Mouse (Mus musculus) hindbrain, embryonic 12.5 days (tissue): Measurements from ENCODE around the gene Zfp423. TPM values are rescaled to one million over a fixed set of nuclear protein-coding genes. Genes with fewer than 3 reads are reported as not detected.

Experiments used
- ATAC-seq: fragments of 200-750 bp; cut with Nextera tagmentation; 2 replicates; pipeline ENCODE4 v1.8.0; 2017; ENCODE audit warnings: moderate TSS enrichment; ENCODE audit not compliant: low FRiP score
- H3K27ac ChIP-seq: fragments of 300-500 bp; sonication (generic); 2 replicates; pipeline ENCODE4 v1.5.1; 2016; ENCODE audit warnings: mild to moderate bottlenecking
- H3K27me3 ChIP-seq: fragments of 300-500 bp; sonication (generic); 2 replicates; pipeline ENCODE4 v1.6.1; 2016; ENCODE audit warnings: mild to moderate bottlenecking
- H3K36me3 ChIP-seq: fragments of 300-500 bp; sonication (generic); 2 replicates; pipeline ENCODE4 v1.6.1; 2016; ENCODE audit warnings: mild to moderate bottlenecking
- H3K4me1 ChIP-seq: fragments of 300-500 bp; sonication (generic); 2 replicates; pipeline ENCODE4 v1.6.1; 2016
- H3K4me2 ChIP-seq: fragments of 300-500 bp; sonication (generic); replicated peaks from 2 replicates; pipeline ENCODE4 v1.6.1; 2016; ENCODE audit warnings: mild to moderate bottlenecking
- H3K4me3 ChIP-seq: fragments of 300-500 bp; sonication (generic); 2 replicates; pipeline ENCODE4 v1.5.1; 2016; ENCODE audit warnings: mild to moderate bottlenecking
- H3K9ac ChIP-seq: fragments of 300-500 bp; sonication (generic); 2 replicates; pipeline ENCODE4 v1.6.1; 2016; ENCODE audit warnings: mild to moderate bottlenecking, moderate library complexity
- H3K9me3 ChIP-seq: fragments of 300-500 bp; sonication (generic); replicated peaks from 2 replicates; pipeline ENCODE4 v1.6.1; 2016; ENCODE audit warnings: mild to moderate bottlenecking
- WGBS: fragments of 180-500 bp; shearing (Covaris S2); methylation state at CpG from one replicate; pipeline ENCODE4 v1.1.7; 2016; 5-methylcytosine and 5-hydroxymethylcytosine counted together
- polyA plus RNA-seq: library from polyadenylated mRNA; unstranded; fragments of >200 nt; fragmentation: Nextera tagmentation; extraction: Ambion mirVana; gene quantifications from 2 replicates; pipeline ENCODE4 v1.2.1, GENCODE M21; 2016

The Zfp423 gene
- polyA plus RNA-seq, 1 experiment from 2014 or later: 58.1 TPM

DNA sequence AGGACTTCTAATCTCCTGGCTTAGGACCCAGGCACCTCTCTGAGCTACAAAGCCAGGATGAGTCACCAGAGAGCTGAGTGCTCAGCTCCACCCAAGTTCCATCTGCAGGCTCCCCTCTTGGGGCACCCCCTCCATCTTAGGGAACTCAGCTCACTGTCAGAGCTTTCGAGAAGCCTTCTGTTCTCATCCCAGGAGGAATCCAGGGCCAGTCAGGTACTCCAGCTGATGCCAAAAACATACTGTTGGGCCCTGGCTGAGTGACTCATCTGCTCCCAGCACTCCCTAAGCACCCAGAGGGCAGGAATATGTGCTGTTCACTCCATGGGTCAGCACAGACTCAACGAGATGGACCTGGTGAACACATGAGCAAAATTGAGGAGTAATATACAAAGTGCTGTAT lies 184.4 kb downstream of the Zfp423 start:
- Histone ChIP-seq H3K27me3 (no peaks in the 10 kb centered on the region), H3K4me3 (no peak overlapping the region), H3K4me1 (peaks cover 26% of the 10 kb centered on the region), H3K9me3 (no peaks in the 10 kb centered on the region), H3K9ac (no peak overlapping the region), H3K36me3 (peaks cover 24% of the 10 kb centered on the region), H3K27ac (no peak overlapping the region), H3K4me2 (no peak overlapping the region)
- ATAC-seq: no peak
- 61% methylated on average over 2 of the region's 2 CpGs for WGBS

DNA sequence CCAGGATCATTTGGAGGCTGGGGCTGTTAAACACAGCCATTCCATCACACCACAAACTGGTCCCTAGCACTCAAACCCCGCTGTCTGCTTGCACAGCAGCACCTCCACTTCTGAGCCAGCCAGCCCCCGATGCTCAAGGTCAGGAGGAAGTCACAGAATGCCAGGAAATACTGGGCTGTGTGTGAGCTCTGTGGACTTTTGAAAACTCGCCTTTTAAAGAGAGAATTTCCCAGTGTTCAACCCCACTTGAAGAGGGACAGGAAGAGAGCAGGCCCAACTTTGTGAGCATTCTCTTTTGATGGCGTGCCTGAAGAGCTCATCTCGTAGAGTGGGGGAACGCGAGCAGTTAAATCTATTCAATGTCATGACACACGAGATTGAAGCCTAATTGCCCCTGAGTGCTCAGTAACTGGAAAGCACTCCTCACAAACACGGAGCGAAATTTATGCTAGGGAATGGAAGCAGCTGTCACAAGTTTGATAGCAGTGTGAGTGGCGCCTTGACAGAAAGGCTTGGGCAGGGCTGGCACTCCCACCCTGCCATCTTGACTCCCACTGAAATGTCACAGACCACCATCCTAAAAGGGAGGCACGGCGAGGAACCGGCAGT lies 186.4 kb downstream of the Zfp423 start:
- ATAC-seq: no peak
- Histone ChIP-seq H3K27ac (no peak overlapping the region), H3K9me3 (no peaks in the 10 kb centered on the region), H3K9ac (no peak overlapping the region), H3K4me2 (no peak overlapping the region), H3K36me3 (peaks cover 17% of the 10 kb centered on the region), H3K4me1 (peaks cover 25% of the 10 kb centered on the region), H3K27me3 (no peaks in the 10 kb centered on the region), H3K4me3 (no peak overlapping the region)
- 73% methylated on average over 14 of the region's 14 CpGs for WGBS

DNA sequence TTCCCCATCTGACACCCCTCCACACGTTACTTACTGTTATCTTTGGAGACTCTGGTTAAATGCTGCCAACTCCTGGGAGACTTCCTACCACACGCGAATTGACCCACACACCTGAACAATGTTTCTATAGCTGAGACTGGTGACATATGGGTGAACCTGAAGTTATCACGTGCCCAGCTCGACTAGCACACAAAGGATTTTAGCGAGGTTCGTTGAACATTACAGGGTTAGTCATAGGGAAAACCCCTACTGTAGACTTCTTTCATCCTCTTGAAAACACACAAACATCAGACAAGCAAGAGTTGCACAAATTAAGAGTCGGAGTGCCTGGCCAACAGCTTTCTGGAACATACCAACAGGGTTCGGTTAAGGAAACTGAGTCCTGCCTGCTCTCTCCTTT lies 191.5 kb downstream of the Zfp423 start:
- Histone ChIP-seq H3K4me2 (no peak overlapping the region), H3K9me3 (no peaks in the 10 kb centered on the region), H3K27ac (no peak overlapping the region), H3K4me1 (0 out of 2 replicates have a peak, but pooled peaks cover 12% of the 10 kb centered on the region), H3K36me3 (peaks cover 6% of the 10 kb centered on the region; the same call in 1 of the 2 replicates), H3K9ac (no peak overlapping the region), H3K4me3 (no peak overlapping the region), H3K27me3 (no peaks in the 10 kb centered on the region)
- 83% methylated on average over 9 of the region's 9 CpGs for WGBS
- no peak for ATAC-seq

DNA sequence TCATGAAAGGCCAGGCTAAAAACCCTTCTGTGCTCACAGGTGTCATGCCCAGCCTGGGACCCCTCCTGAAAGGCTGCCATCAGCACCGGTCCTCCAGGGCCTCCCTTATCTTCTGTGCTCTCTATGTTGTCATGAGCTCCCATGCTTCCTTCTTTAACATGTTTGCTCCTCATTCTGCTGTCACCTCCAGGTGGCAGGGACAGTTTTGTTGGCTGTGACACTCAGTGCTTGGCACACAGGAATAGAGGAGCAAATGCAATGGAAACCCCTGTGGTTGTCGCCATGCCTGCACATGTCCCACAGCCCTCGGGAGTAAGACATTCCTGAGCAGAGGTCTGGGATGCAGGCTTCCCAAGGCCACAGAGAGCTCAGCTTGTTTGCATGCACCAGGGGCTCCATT lies 194.1 kb downstream of the Zfp423 start:
- WGBS: 74% methylated on average over 3 of the region's 3 CpGs
- no peaks in the 10 kb centered on the region for H3K27me3 ChIP-seq
- no peak for ATAC-seq

DNA sequence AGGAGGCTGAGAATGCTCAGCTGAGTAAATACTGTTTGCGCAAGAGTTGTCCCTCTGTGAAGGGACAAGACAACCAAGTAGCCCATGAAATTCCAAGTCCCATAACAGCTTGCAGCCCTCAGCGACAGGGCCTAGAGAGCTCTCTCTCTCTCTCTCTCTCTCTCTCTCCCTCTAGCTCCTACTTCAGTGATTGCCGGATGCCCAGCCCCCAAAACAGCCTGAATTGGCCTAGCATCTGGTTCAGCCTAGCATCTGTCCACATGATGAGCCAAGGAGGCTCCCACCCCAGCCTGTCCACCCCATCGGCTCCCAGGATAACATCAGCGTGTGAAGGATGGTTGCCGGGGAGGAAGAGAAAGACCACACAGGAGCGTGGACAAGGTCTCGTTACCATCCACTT lies 200.6 kb downstream of the Zfp423 start:
- Histone ChIP-seq H3K4me2 (no peak overlapping the region), H3K9ac (no peak overlapping the region), H3K9me3 (no peaks in the 10 kb centered on the region), H3K4me1 (peaks cover 11% of the 10 kb centered on the region), H3K27me3 (no peaks in the 10 kb centered on the region), H3K27ac (peak overlapping the region; percentile 30; the same call in 1 of the 2 replicates), H3K4me3 (no peak overlapping the region), H3K36me3 (no peaks in the 10 kb centered on the region)
- no peak for ATAC-seq
- 49% methylated on average over 8 of the region's 8 CpGs for WGBS

More for the DNA sequence above, 194.1 kb downstream of the Zfp423 start:
- H3K9ac ChIP-seq: no peak overlapping the region
- no peak overlapping the region for H3K4me2 ChIP-seq
- no peak overlapping the region for H3K4me3 ChIP-seq
- 0 out of 2 replicates have a peak, but pooled peaks cover 12% of the 10 kb centered on the region for H3K4me1 ChIP-seq
- H3K36me3 ChIP-seq: no peaks in the 10 kb centered on the region
- H3K27ac ChIP-seq: no peak overlapping the region
- no peaks in the 10 kb centered on the region for H3K9me3 ChIP-seq

DNA sequence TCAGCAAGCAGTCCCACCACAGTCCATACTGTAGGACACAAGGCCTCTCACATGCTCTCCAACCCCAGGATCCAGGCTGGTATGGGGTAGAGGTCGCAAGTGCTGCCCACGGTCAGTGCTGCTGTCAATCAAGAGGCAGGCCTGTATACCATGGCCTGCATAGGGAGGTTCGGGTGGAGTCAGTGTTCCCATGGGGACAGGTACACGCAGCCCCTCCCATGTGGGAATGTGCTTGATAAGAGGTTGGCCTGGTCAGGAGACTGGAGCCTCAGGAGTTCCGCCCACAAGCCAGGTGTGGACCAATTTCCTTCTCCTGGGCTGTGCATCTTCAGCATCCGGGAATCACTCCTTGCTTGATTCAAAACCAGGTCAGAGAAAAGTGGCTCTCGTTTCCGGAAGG lies 204.5 kb downstream of the Zfp423 start:
- no peak overlapping the region for H3K9ac ChIP-seq
- H3K4me2 ChIP-seq: no peak overlapping the region
- ATAC-seq: no peak
- H3K27me3 ChIP-seq: no peaks in the 10 kb centered on the region
- H3K4me3 ChIP-seq: no peak overlapping the region
- no peaks in the 10 kb centered on the region for H3K36me3 ChIP-seq
- WGBS: 85% methylated on average over 8 of the region's 8 CpGs
- H3K9me3 ChIP-seq: no peaks in the 10 kb centered on the region
- no peak overlapping the region for H3K27ac ChIP-seq
- H3K4me1 ChIP-seq: peaks cover 38% of the 10 kb centered on the region

DNA sequence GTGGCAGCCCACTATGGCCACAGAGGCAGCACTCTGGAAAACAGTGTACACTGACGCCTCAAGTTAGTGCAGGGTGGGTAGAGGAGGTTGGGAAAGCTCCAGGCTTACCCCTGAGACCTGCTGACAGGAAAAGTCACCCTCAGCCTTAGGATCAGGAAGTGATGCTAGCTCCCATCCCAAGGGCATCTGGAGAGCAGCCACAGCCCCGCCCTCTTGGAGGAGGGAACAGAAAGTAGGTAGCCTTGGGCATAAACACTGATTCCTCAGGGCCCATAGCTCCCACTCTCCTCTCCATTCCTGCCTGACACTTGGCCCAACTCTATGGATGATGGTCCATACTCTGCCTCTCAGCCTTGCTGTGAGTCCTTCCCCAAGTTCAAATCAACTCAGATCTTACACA lies 205.8 kb downstream of the Zfp423 start:
- peak overlapping the region; percentile 76 for H3K27ac ChIP-seq
- no peaks in the 10 kb centered on the region for H3K27me3 ChIP-seq
- no peak overlapping the region for H3K4me3 ChIP-seq
- H3K9me3 ChIP-seq: no peaks in the 10 kb centered on the region
- ATAC-seq: no peak
- H3K36me3 ChIP-seq: no peaks in the 10 kb centered on the region
- H3K4me2 ChIP-seq: no peak overlapping the region
- WGBS: 76% methylated on average over 2 of the region's 2 CpGs
- H3K4me1 ChIP-seq: peaks cover 37% of the 10 kb centered on the region
- H3K9ac ChIP-seq: no peak overlapping the region

DNA sequence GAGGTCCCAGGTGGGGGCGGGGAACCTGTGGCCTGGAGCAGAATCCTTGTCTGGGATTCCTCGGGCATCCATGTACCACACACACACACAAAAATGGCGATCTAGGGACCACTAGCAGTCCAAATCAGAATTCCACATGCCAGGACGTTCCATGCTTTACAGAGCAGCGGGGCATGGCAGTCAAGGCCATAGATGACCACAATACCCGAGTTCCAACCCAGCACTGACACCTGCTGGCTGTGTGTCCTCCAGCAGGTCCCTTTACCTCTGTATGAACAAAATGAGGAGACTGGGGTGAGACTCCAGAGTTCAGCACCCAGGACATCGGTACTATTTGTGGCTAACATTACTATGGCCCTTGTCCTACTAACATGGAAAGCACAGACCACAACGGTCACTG lies 206.2 kb downstream of the Zfp423 start:
- peak overlapping the region; percentile 76 for H3K27ac ChIP-seq
- H3K9me3 ChIP-seq: no peaks in the 10 kb centered on the region
- 0 out of 2 replicates have a peak, but pooled peaks have one; percentile 39 for ATAC-seq
- no peaks in the 10 kb centered on the region for H3K36me3 ChIP-seq
- no peaks in the 10 kb centered on the region for H3K27me3 ChIP-seq
- WGBS: 64% methylated on average over 8 of the region's 8 CpGs
- H3K4me3 ChIP-seq: no peak overlapping the region
- no peak overlapping the region for H3K4me2 ChIP-seq
- no peak overlapping the region for H3K9ac ChIP-seq
- peaks cover 35% of the 10 kb centered on the region for H3K4me1 ChIP-seq

DNA sequence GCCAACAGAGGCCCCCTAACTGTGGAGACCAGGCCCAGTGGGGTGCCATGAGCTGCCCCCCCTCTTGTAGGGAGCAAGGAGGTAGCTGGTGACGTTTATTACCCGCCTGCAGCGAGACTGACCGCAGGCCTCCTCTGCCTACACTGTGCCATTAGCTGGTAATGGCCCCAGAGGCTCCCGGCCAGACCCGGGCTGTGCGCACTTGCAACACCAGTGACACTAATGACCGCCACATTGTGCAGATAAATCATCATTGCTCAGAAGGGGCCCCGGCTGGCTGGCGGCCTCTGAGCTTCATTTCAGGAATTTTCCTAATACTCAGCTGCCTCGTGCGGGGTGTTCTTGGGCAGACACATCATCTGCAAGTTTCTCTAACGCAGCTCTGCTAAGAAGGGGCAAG lies 206.7 kb downstream of the Zfp423 start:
- H3K27ac ChIP-seq: peak overlapping the region; percentile 76

DNA sequence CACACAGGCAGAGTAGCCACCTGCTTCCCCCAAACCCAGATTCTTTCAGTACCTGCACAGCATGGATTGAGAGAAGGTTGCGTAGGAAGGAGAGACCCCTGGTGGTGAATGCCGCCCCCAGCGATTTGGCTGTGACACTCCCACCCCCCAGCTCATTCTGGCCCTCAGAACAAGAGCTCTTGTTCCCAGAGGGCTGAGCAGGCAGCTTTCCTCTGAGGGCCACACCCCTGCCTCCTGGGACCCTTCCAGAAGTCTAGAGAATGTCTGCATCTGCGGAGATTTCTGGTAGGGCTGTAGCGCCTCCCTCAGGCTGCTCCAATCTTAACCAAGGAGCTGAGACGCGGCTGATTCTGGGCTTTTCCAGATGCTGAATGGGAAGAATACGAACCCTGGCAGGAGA lies 211.8 kb downstream of the Zfp423 start:
- Histone ChIP-seq H3K4me2 (no peak overlapping the region), H3K9me3 (no peaks in the 10 kb centered on the region), H3K27ac (peak overlapping the region; percentile 75), H3K4me3 (no peak overlapping the region), H3K36me3 (no peaks in the 10 kb centered on the region), H3K27me3 (no peaks in the 10 kb centered on the region), H3K9ac (0 out of 2 replicates have a peak overlapping the region, but pooled peaks have one; percentile 13), H3K4me1 (peaks cover 79% of the 10 kb centered on the region)
- ATAC-seq: no peak
- whole genome bisulfite sequencing: 15% methylated on average over 8 of the region's 8 CpGs

More for the DNA sequence above, 206.7 kb downstream of the Zfp423 start:
- Histone ChIP-seq H3K9ac (no peak overlapping the region), H3K4me2 (no peak overlapping the region), H3K27me3 (no peaks in the 10 kb centered on the region), H3K4me1 (peaks cover 40% of the 10 kb centered on the region), H3K9me3 (no peaks in the 10 kb centered on the region), H3K4me3 (no peak overlapping the region), H3K36me3 (no peaks in the 10 kb centered on the region)
- WGBS: 60% methylated on average over 13 of the region's 13 CpGs
- ATAC-seq: peak; percentile 65

DNA sequence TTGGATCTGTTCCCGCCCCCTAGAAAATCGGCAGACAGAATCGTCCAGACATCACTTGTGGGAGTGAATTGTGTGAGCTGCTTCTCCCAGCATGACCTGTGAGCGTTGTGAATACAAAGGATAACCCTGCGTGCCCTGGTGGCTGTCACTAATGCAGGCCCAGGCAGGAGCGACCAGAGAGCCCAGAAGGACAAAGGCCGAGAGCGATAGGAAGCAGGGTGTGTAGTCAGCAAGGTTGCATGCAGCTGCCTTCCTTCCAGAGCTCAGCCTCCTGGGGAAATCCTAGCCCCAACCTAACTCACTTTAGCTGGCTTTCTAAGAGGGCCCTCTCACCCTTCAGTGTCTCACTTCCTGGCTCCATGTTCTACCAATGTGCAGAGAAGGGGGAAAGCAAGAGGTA lies 212.3 kb downstream of the Zfp423 start:
- Histone ChIP-seq H3K4me2 (no peak overlapping the region), H3K27me3 (no peaks in the 10 kb centered on the region), H3K36me3 (no peaks in the 10 kb centered on the region), H3K4me3 (no peak overlapping the region), H3K9me3 (no peaks in the 10 kb centered on the region), H3K9ac (0 out of 2 replicates have a peak overlapping the region, but pooled peaks have one; percentile 13), H3K4me1 (peaks cover 79% of the 10 kb centered on the region), H3K27ac (peak overlapping the region; percentile 75)
- 11% methylated on average over 8 of the region's 8 CpGs for WGBS
- ATAC-seq: no peak

DNA sequence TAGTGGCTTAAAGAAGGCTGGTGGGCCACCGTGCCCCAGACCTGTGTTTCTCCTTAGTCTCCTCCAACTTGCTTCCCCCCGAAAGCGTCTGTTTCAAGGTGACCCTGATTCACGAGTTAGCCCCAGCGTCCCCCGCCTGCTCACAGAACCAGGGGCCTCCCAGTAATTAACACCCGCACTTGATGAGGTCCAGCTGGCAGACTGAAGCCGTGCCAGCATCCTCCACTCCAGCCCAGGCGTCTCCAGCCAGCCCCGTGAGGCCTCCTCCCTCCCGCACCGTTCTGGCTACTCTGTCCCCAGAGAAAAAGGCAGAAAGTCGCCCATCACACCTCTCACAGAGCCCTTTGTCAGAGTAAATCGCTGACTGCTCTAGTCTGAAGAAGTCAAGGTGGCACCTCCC lies 213.3 kb downstream of the Zfp423 start:
- Histone ChIP-seq H3K27ac (peak overlapping the region; percentile 86), H3K4me2 (no peak overlapping the region), H3K36me3 (no peaks in the 10 kb centered on the region), H3K9me3 (no peaks in the 10 kb centered on the region), H3K9ac (no peak overlapping the region), H3K4me1 (peaks cover 77% of the 10 kb centered on the region), H3K27me3 (no peaks in the 10 kb centered on the region), H3K4me3 (no peak overlapping the region)
- ATAC-seq: 0 out of 2 replicates have a peak, but pooled peaks have one; percentile 23
- WGBS: 40% methylated on average over 14 of the region's 14 CpGs

DNA sequence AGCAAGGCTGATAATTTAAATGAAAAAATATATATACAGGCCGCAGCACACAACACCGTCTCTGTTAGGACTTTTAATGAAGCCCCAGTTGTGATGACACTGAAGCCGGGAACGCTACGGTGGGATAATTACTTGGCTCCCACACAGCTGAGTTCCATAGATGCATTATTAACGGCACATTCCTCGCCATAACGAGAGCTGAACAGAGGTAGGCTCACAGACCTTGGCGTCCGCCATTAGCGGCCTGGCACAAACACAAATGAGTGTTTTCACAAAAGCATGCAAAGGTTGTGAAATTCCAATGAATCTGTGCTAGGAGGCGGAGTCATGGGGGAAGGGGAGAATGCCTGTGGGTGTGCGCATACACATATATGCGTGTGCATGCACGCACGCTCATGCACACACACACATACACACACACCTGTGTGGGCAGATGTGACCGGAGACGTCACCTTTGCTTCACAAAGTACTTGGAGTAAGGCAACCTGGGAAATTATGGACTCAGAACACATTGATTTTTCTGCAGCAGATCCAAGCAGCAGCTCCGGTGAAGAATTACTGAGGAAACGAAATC lies 214.2 kb downstream of the Zfp423 start:
- H3K27ac ChIP-seq: peak overlapping the region; percentile 86

More for the DNA sequence above, 214.2 kb downstream of the Zfp423 start:
- H3K27me3 ChIP-seq: no peaks in the 10 kb centered on the region
- ATAC-seq: peak; percentile 60
- H3K4me3 ChIP-seq: no peak overlapping the region
- no peak overlapping the region for H3K9ac ChIP-seq
- H3K36me3 ChIP-seq: no peaks in the 10 kb centered on the region
- 62% methylated on average over 20 of the region's 20 CpGs for WGBS
- H3K4me1 ChIP-seq: peaks cover 79% of the 10 kb centered on the region
- no peak overlapping the region for H3K4me2 ChIP-seq
- H3K9me3 ChIP-seq: no peaks in the 10 kb centered on the region
